Mouse (Mus musculus) liver, adult 2 months (tissue): ENCODE data around the gene Fam71e2.

Source experiments
- CTCF ChIP-seq: fragments of 200-500 bp; IDR thresholded peaks from 2 replicates; pipeline ENCODE4 v1.5.1; 2011; ENCODE audit warnings: low read depth, low read length, control low read depth
- POLR2A ChIP-seq: fragments of 200-500 bp; IDR thresholded peaks from 2 replicates; pipeline ENCODE4 v1.6.1; 2011; ENCODE audit warnings: low read length, control low read depth; ENCODE audit not compliant: insufficient read depth; ENCODE audit errors: extremely low read depth

- TF ChIP-seq CTCF: no peak
- TF ChIP-seq POLR2A: no peak
These were observed 6.9 kb upstream of the Fam71e2 start for GRCm38 (mm10) chr7:4777851-4778637.
